ENCODE assay signal across 26 mouse cellular contexts in genomic region chr5:131913562-131913961, GRCm38 (mm10).
DNase-seq lines count a peak whose midpoint lies in the region; ATAC-seq lines count a peak whose summit lies in the region.
"Had no signal": no experiment of that assay in that cellular context is flagged by ENCODE, and none has a peak within 500 bp of the region (broad histone marks: within the 10 kb centered on the region; RNA-seq: fewer than 3 reads in every experiment).

No protein-coding gene starts in this region.

- no peaks in the 10 kb centered on the region for H3K27me3 ChIP-seq in forebrain, embryonic 16.5 days (replicated peaks; ENCODE audit: control insufficient read depth, insufficient read depth, low read length)
- no peaks in the 10 kb centered on the region for H3K27me3 ChIP-seq in forebrain, embryonic 11.5 days (ENCODE audit: control insufficient read depth, insufficient read depth, low read length)
- 0 out of 2 replicates have a peak, but pooled peaks cover 7% of the 10 kb centered on the region for H3K27me3 ChIP-seq in midbrain, embryonic 13.5 days
- peaks cover 67% of the 10 kb centered on the region for H3K27me3 ChIP-seq in midbrain, embryonic 10.5 days (ENCODE audit: low read depth, poor library complexity, severe bottlenecking)
- H3K27me3 ChIP-seq: CH12.LX; embryonic facial prominence, embryonic 13.5 days; liver, embryonic 12.5 days; neural tube, embryonic 13.5 days had no signal

- ATAC-seq in forebrain, embryonic 16.5 days, result no peak
- ATAC-seq in forebrain, embryonic 11.5 days (replicated peaks; ENCODE audit: low FRiP score), result no peak
- 0 out of 2 replicates have a peak, but pooled peaks have one; percentile 17 for ATAC-seq in midbrain, embryonic 13.5 days
- ATAC-seq: liver, embryonic 12.5 days; liver, postnatal 0 days had no signal

- no peaks in the 10 kb centered on the region for H3K36me3 ChIP-seq in forebrain, embryonic 16.5 days (ENCODE audit: control insufficient read depth, insufficient read depth)
- H3K36me3 ChIP-seq in forebrain, embryonic 11.5 days (ENCODE audit: control insufficient read depth, insufficient read depth, low read length), result no peaks in the 10 kb centered on the region
- peaks cover 3% of the 10 kb centered on the region; the same call in 1 of the 2 replicates for H3K36me3 ChIP-seq in midbrain, embryonic 13.5 days
- no peaks in the 10 kb centered on the region for H3K36me3 ChIP-seq in midbrain, embryonic 10.5 days
- H3K36me3 ChIP-seq: embryonic facial prominence, embryonic 13.5 days; liver, embryonic 12.5 days; neural tube, embryonic 13.5 days had no signal

- H3K9me3 ChIP-seq in forebrain, embryonic 16.5 days (ENCODE audit: control insufficient read depth, low read length), result no peaks in the 10 kb centered on the region
- H3K9me3 ChIP-seq in forebrain, embryonic 11.5 days (ENCODE audit: control insufficient read depth, low read length), result no peaks in the 10 kb centered on the region; the same call in 1 of the 2 replicates
- H3K9me3 ChIP-seq in midbrain, embryonic 13.5 days, result no peaks in the 10 kb centered on the region
- no peaks in the 10 kb centered on the region for H3K9me3 ChIP-seq in midbrain, embryonic 10.5 days (replicated peaks)
- H3K9me3 ChIP-seq: hindbrain, embryonic 10.5 days; liver, embryonic 12.5 days; neural tube, embryonic 13.5 days had no signal

- no peak overlapping the region for H3K4me3 ChIP-seq in forebrain, embryonic 16.5 days (replicated peaks; ENCODE audit: low read length)
- no peak overlapping the region for H3K4me3 ChIP-seq in forebrain, embryonic 11.5 days (ENCODE audit: low read depth, low read length)
- no peak overlapping the region for H3K4me3 ChIP-seq in midbrain, embryonic 13.5 days (replicated peaks)
- no peak overlapping the region for H3K4me3 ChIP-seq in midbrain, embryonic 10.5 days
- H3K4me3 ChIP-seq: embryonic facial prominence, embryonic 13.5 days; hindbrain, embryonic 10.5 days; liver, embryonic 12.5 days; neural tube, embryonic 13.5 days had no signal

- H3K4me1 ChIP-seq in forebrain, embryonic 16.5 days (replicated peaks; ENCODE audit: control insufficient read depth, insufficient read depth, low read length), result peaks cover 15% of the 10 kb centered on the region
- peaks cover 9% of the 10 kb centered on the region for H3K4me1 ChIP-seq in forebrain, embryonic 11.5 days (replicated peaks; ENCODE audit: control insufficient read depth, insufficient read depth, low read length)
- peaks cover 53% of the 10 kb centered on the region for H3K4me1 ChIP-seq in midbrain, embryonic 13.5 days (replicated peaks)
- H3K4me1 ChIP-seq in midbrain, embryonic 10.5 days, result peaks cover 12% of the 10 kb centered on the region
- H3K4me1 ChIP-seq: liver, embryonic 12.5 days had no signal

- WGBS in forebrain, embryonic 16.5 days, result 7% methylated on average over 8 of the region's 8 CpGs
- 19% methylated on average over 8 of the region's 8 CpGs for WGBS in forebrain, embryonic 11.5 days
- 13% methylated on average over 8 of the region's 8 CpGs for WGBS in midbrain, embryonic 13.5 days
- WGBS in midbrain, embryonic 10.5 days, result 57% methylated on average over 8 of the region's 8 CpGs

- DNase-seq in embryo, embryonic 10.5 days (ENCODE audit: low spot score), result peak; percentile 24
- no peak for DNase-seq in embryo, embryonic 10 days (ENCODE audit: low spot score)
- no peak for DNase-seq in forebrain, embryonic 11.5 days (ENCODE audit: low spot score)
- no peak for DNase-seq in midbrain, embryonic 10.5 days (ENCODE audit: low spot score)
- peak; percentile 27 for DNase-seq in retina, postnatal 1 day
- no peak for DNase-seq in adrenal gland, postnatal 36 days
- DNase-seq: adrenal gland, adult 8-10 months; cerebellum, adult 11-12 months; cerebellum, postnatal 14 days; gastrocnemius, postnatal 14 days; heart, postnatal 14 days; kidney, adult 9 months; kidney, postnatal 10 days; layer of hippocampus, postnatal 36 days; left cerebral cortex, postnatal 4 days; liver, postnatal 0 days; lung, postnatal 36 days; right cerebral cortex, postnatal 14 days; thymus, postnatal 4 days had no signal

- H3K27ac ChIP-seq in forebrain, embryonic 16.5 days (ENCODE audit: low read length), result no peak overlapping the region
- H3K27ac ChIP-seq in forebrain, embryonic 11.5 days (ENCODE audit: low read depth, low read length), result no peak overlapping the region
- H3K27ac ChIP-seq in midbrain, embryonic 13.5 days, result no peak overlapping the region; the same call in 1 of the 2 replicates
- no peak overlapping the region for H3K27ac ChIP-seq in midbrain, embryonic 10.5 days (replicated peaks)
- H3K27ac ChIP-seq: embryonic facial prominence, embryonic 13.5 days; hindbrain, embryonic 10.5 days; liver, embryonic 12.5 days; neural tube, embryonic 13.5 days had no signal

- H3K9ac ChIP-seq in forebrain, embryonic 16.5 days (replicated peaks; ENCODE audit: low read depth, low read length), result 0 out of 2 replicates have a peak overlapping the region, but pooled peaks have one; percentile 26
- H3K9ac ChIP-seq in forebrain, embryonic 11.5 days (ENCODE audit: low read length), result no peak overlapping the region
- H3K9ac ChIP-seq in midbrain, embryonic 13.5 days (replicated peaks), result no peak overlapping the region
- H3K9ac ChIP-seq: embryonic facial prominence, embryonic 13.5 days; liver, embryonic 12.5 days; liver, postnatal 0 days; neural tube, embryonic 13.5 days had no signal

- H3K4me2 ChIP-seq in forebrain, embryonic 16.5 days (ENCODE audit: low read length), result no peak overlapping the region
- H3K4me2 ChIP-seq in forebrain, embryonic 11.5 days (ENCODE audit: low read depth, low read length, severe bottlenecking), result no peak overlapping the region
- H3K4me2 ChIP-seq in midbrain, embryonic 13.5 days (replicated peaks), result no peak overlapping the region
- H3K4me2 ChIP-seq: embryonic facial prominence, embryonic 13.5 days; liver, embryonic 12.5 days; neural tube, embryonic 13.5 days had no signal

Comparison
In these comparisons a context has a peak if more than half of its experiments do, and no peak if none do; other contexts are left out.
1. DNase-seq: peak in embryo, embryonic 10.5 days (single experiment) and retina, postnatal 1 day (single experiment); none in embryo, embryonic 10 days (single experiment), forebrain, embryonic 11.5 days (single experiment), midbrain, embryonic 10.5 days (single experiment) and adrenal gland, postnatal 36 days (0 of 2).